Mouse (Mus musculus): ENCODE results near the gene Atg9b.

- TF ChIP-seq EP300 (IDR thresholded peaks at IDR 0.05; ENCODE audit: low read depth) (no peak), CTCF (IDR thresholded peaks at IDR 0.05; ENCODE audit: low read depth) (no peak)
Measured at GRCm38 (mm10) chr5:24342205-24342963, 49.6 kb downstream of the Atg9b start.

Measured in liver, postnatal 0 days (tissue).